Mouse (Mus musculus) fat pad, adult 2 months (tissue): ENCODE measurements around the gene Cdc42ep4.

Source experiments
- DNase-seq: peaks from one replicate; pipeline ENCODE4 v3.0.0-alpha.2; 2011; ENCODE audit warnings: low read depth, low spot score; ENCODE audit errors: extremely low read depth

Gene Cdc42ep4

GRCm38 (mm10) chr11:113751484-113752084 is at the start of gene Cdc42ep4:
Gene Cdc42ep4 (minus strand): TSS chr11:113751881.
- no peak for DNase-seq

GRCm38 (mm10) chr11:113800026-113800425 is 48.3 kb upstream of the Cdc42ep4 start:
- DNase-seq = no peak

GRCm38 (mm10) chr11:113799041-113799447 is 47.4 kb upstream of the Cdc42ep4 start:
- DNase-seq = no peak

- DNase-seq = no peak
These were observed 46.3 kb upstream of the Cdc42ep4 start for GRCm38 (mm10) chr11:113798011-113798410.

- DNase-seq = no peak
These were observed 45.6 kb upstream of the Cdc42ep4 start for GRCm38 (mm10) chr11:113797014-113797983.

- DNase-seq = no peak
These were observed 44.2 kb upstream of the Cdc42ep4 start for GRCm38 (mm10) chr11:113795846-113796245.

- no peak for DNase-seq
These were observed 39.9 kb upstream of the Cdc42ep4 start for GRCm38 (mm10) chr11:113791357-113792215.

GRCm38 (mm10) chr11:113789101-113789500 is 37.4 kb upstream of the Cdc42ep4 start:
- no peak for DNase-seq

GRCm38 (mm10) chr11:113788183-113788789 is 36.6 kb upstream of the Cdc42ep4 start:
- no peak for DNase-seq

GRCm38 (mm10) chr11:113787432-113788182 is 35.9 kb upstream of the Cdc42ep4 start:
- no peak for DNase-seq

- no peak for DNase-seq
These were observed 35.3 kb upstream of the Cdc42ep4 start for GRCm38 (mm10) chr11:113787009-113787408.

- DNase-seq = no peak
These were observed 34.7 kb upstream of the Cdc42ep4 start for GRCm38 (mm10) chr11:113786395-113786794.

- DNase-seq = no peak
These were observed 33.9 kb upstream of the Cdc42ep4 start for GRCm38 (mm10) chr11:113785406-113786171.

- DNase-seq = no peak
These were observed 33.1 kb upstream of the Cdc42ep4 start for GRCm38 (mm10) chr11:113784656-113785396.

- DNase-seq = no peak
These were observed 30.8 kb upstream of the Cdc42ep4 start for GRCm38 (mm10) chr11:113782496-113782895.

- DNase-seq = no peak
These were observed 30.3 kb upstream of the Cdc42ep4 start for GRCm38 (mm10) chr11:113782006-113782405.

GRCm38 (mm10) chr11:113779680-113780041 is 28.0 kb upstream of the Cdc42ep4 start:
- no peak for DNase-seq
